Mouse (Mus musculus) ES-Bruce4 (cell line): ENCODE measurements around the gene Gm43191. TPM values are rescaled to one million over a fixed set of nuclear protein-coding genes. Genes with fewer than 3 reads are reported as not detected.
"Not testable (repeated sequence)": the region's sequence is repeated elsewhere in the genome, so short reads cannot be mapped to it uniquely, and the experiment has no call there.

ENCODE experiments used
- H3K27ac ChIP-seq: 2 replicates; pipeline ENCODE4 v1.5.1; 2012; ENCODE audit warnings: low read length, inconsistent platforms; ENCODE audit not compliant: insufficient read depth
- H3K27me3 ChIP-seq: 2 replicates; pipeline ENCODE4 v1.6.1; 2012; ENCODE audit warnings: mild to moderate bottlenecking, low read length, inconsistent platforms; ENCODE audit not compliant: control insufficient read depth, poor library complexity, insufficient read depth, severe bottlenecking
- H3K36me3 ChIP-seq: 2 replicates; pipeline ENCODE4 v1.6.1; 2012; ENCODE audit warnings: inconsistent platforms, mild to moderate bottlenecking, low read length, moderate library complexity; ENCODE audit not compliant: control insufficient read depth, poor library complexity, insufficient read depth, severe bottlenecking
- H3K4me1 ChIP-seq: one replicate; pipeline ENCODE4 v1.8.1; 2011; ENCODE audit warnings: low read length; ENCODE audit not compliant: control insufficient read depth, insufficient read depth
- H3K4me3 ChIP-seq: 2 replicates; pipeline ENCODE4 v1.5.1; 2011; ENCODE audit warnings: low read depth, mild to moderate bottlenecking, low read length
- H3K9ac ChIP-seq: 2 replicates; pipeline ENCODE4 v1.6.1; 2012; ENCODE audit warnings: low read depth, mild to moderate bottlenecking, inconsistent platforms; ENCODE audit not compliant: poor library complexity, severe bottlenecking
- H3K9me3 ChIP-seq: replicated peaks from 2 replicates; pipeline ENCODE4 v1.6.1; 2012; ENCODE audit warnings: mild to moderate bottlenecking, low read length, inconsistent platforms; ENCODE audit not compliant: control insufficient read depth, poor library complexity, insufficient read depth, severe bottlenecking
- CTCF ChIP-seq: IDR thresholded peaks from one replicate; pipeline ENCODE4 v1.8.1; 2011; ENCODE audit warnings: low read depth, low read length
- EP300 ChIP-seq: IDR thresholded peaks from 2 replicates; pipeline ENCODE4 v1.6.1; 2011; ENCODE audit warnings: low read depth, low read length; ENCODE audit not compliant: insufficient read depth
- POLR2A ChIP-seq: IDR thresholded peaks from one replicate; pipeline ENCODE4 v1.8.1; 2011; ENCODE audit warnings: low read length; ENCODE audit not compliant: insufficient read depth
- polyA plus RNA-seq: library from polyadenylated mRNA; stranded (reverse); fragments of >200 nt; gene quantifications from 2 replicates; pipeline ENCODE4 v1.2.4, GENCODE M21; 2011; ENCODE audit warnings: low read depth; ENCODE audit not compliant: missing spikeins, insufficient read depth, insufficient read length

Gene Gm43191
- polyA plus RNA-seq, 1 experiment = not detected

GRCm38 (mm10) chr3:116694312-116694711, 13.3 kb upstream of the Gm43191 start:
- no peak overlapping the region for H3K9ac ChIP-seq
- no peak overlapping the region for H3K27ac ChIP-seq
- no peaks in the 10 kb centered on the region for H3K9me3 ChIP-seq
- TF ChIP-seq EP300 (no peak), CTCF (no peak), POLR2A (no peak)
- no peaks in the 10 kb centered on the region; the same call in 1 of the 2 replicates for H3K36me3 ChIP-seq
- no peak overlapping the region for H3K4me3 ChIP-seq
- H3K4me1 ChIP-seq = no peaks in the 10 kb centered on the region
- no peaks in the 10 kb centered on the region for H3K27me3 ChIP-seq

GRCm38 (mm10) chr3:116664281-116664680, 16.8 kb downstream of the Gm43191 start:
- H3K27me3 ChIP-seq, H3K4me1 ChIP-seq, H3K4me3 ChIP-seq, H3K27ac ChIP-seq, H3K36me3 ChIP-seq, H3K9ac ChIP-seq, H3K9me3 ChIP-seq: not testable (repeated sequence)

GRCm38 (mm10) chr3:116662463-116662863, 18.6 kb downstream of the Gm43191 start, which contains the start of gene Mfsd14a:
Gene Mfsd14a, minus strand, starts transcription at chr3:116662677.
- Histone ChIP-seq H3K27ac (peak within 1 kb of the TSS; percentile 37; the same call in 1 of the 2 replicates), H3K4me1 (peaks cover 2% of the 10 kb centered on the region), H3K36me3 (no peaks in the 10 kb centered on the region), H3K9ac (peak within 1 kb of the TSS; percentile 90), H3K9me3 (no peaks in the 10 kb centered on the region), H3K4me3 (peak within 1 kb of the TSS; percentile 100), H3K27me3 (no peaks in the 10 kb centered on the region)
- peak; percentile 62 for TF ChIP-seq POLR2A
- TF ChIP-seq CTCF = no peak
- TF ChIP-seq EP300 = no peak

GRCm38 (mm10) chr3:116661870-116662414, 19.1 kb downstream of the Gm43191 start:
- Histone ChIP-seq H3K27ac (0 out of 2 replicates have a peak overlapping the region, but pooled peaks have one; percentile 37), H3K9me3 (no peaks in the 10 kb centered on the region), H3K4me1 (peaks cover 2% of the 10 kb centered on the region), H3K27me3 (no peaks in the 10 kb centered on the region), H3K4me3 (peak overlapping the region; percentile 100), H3K9ac (peak overlapping the region; percentile 90), H3K36me3 (no peaks in the 10 kb centered on the region)
- TF ChIP-seq POLR2A (no peak), EP300 (no peak), CTCF (no peak)

DNA sequence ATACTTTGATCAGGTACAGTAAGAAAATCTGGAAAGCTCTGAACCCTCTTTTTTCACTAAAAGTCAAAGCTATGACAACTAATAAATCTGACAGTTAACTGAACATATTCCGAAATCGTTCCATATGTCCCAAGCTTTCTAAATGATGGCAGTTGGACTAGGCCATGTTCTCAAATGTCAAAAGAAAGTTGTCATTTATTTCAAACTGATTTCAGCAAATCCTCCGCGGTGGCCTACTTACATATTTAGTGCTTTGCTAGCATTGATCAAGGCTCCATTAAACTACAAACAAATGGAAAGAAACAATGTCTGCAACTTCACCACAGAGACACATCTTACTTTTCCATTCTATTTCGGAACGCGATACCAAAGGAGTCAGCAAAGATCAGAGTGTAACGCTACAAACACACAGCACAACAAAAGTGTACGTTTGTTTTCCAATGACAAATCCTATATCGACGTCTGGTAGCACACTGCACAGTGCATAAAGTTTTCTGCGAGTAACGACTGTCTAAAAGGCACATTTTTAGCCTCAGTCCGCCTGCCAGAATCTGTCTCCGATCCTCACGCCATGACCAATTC, 19.7 kb downstream of the Gm43191 start:
- TF ChIP-seq EP300 (no peak), POLR2A (no peak), CTCF (no peak)
- Histone ChIP-seq H3K9me3 (no peaks in the 10 kb centered on the region), H3K27ac (peak overlapping the region; percentile 37; the same call in 1 of the 2 replicates), H3K36me3 (no peaks in the 10 kb centered on the region), H3K9ac (peak overlapping the region; percentile 90), H3K27me3 (no peaks in the 10 kb centered on the region), H3K4me3 (peak overlapping the region; percentile 100), H3K4me1 (peaks cover 4% of the 10 kb centered on the region)

DNA sequence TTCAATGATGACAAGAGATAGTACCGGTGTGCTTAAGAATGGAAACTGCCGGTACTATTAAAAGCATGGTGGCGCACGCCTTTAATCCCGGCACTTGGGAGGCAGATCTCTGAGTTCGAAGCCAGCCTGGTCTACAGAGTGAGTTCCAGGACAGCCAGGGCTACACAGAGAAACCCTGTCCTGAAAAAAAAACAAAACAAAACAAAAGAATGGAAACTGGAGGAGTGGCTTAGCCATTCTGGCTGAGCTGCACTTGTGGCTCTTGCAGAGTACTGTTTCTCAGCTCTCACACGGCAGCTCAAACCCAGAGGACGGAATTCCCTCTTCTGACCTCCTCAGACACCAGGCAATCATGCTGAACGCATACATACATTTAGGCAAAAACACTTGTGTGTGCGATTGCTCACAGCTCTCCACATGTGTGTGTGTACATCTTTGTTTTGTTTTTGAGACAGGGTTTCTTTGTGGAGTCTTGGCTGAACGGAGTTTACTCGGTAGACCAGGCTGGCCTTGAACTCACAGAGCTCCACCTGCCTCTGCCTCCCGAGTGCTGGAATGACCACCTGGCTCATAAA, 21.1 kb downstream of the Gm43191 start:
- Histone ChIP-seq H3K27ac (no peak overlapping the region), H3K36me3 (no peaks in the 10 kb centered on the region), H3K9ac (peak overlapping the region; percentile 23; the same call in 1 of the 2 replicates), H3K9me3 (no peaks in the 10 kb centered on the region), H3K4me3 (peak overlapping the region; percentile 19), H3K27me3 (no peaks in the 10 kb centered on the region), H3K4me1 (peaks cover 8% of the 10 kb centered on the region)
- TF ChIP-seq CTCF (no peak), POLR2A (no peak), EP300 (no peak)
